Mouse (Mus musculus) intestine, embryonic 15.5 days (tissue): ENCODE measurements around the gene Rara. TPM values are rescaled to one million over a fixed set of nuclear protein-coding genes. Genes with fewer than 3 reads are reported as not detected.

ENCODE experiments used
- ATAC-seq: fragments of 200-750 bp; cut with Nextera tagmentation; 2 replicates; pipeline ENCODE4 v1.8.0; 2017; ENCODE audit warnings: moderate TSS enrichment, moderate library complexity
- H3K27ac ChIP-seq: fragments of 300-500 bp; sonication (generic); 2 replicates; pipeline ENCODE4 v1.5.1; 2015; ENCODE audit warnings: mild to moderate bottlenecking, inconsistent platforms
- H3K27me3 ChIP-seq: fragments of 300-500 bp; sonication (generic); replicated peaks from 2 replicates; pipeline ENCODE4 v1.6.1; 2015; ENCODE audit warnings: inconsistent platforms
- H3K36me3 ChIP-seq: fragments of 300-500 bp; sonication (generic); 2 replicates; pipeline ENCODE4 v1.6.1; 2015; ENCODE audit warnings: inconsistent platforms
- H3K4me1 ChIP-seq: fragments of 300-500 bp; sonication (generic); replicated peaks from 2 replicates; pipeline ENCODE4 v1.6.1; 2015; ENCODE audit warnings: inconsistent platforms
- H3K4me2 ChIP-seq: fragments of 300-500 bp; sonication (generic); replicated peaks from 2 replicates; pipeline ENCODE4 v1.6.1; 2015; ENCODE audit warnings: mild to moderate bottlenecking, inconsistent platforms
- H3K4me3 ChIP-seq: fragments of 300-500 bp; sonication (generic); replicated peaks from 2 replicates; pipeline ENCODE4 v1.5.1; 2015; ENCODE audit warnings: inconsistent platforms
- H3K9ac ChIP-seq: fragments of 300-500 bp; sonication (generic); 2 replicates; pipeline ENCODE4 v1.6.1; 2015; ENCODE audit warnings: inconsistent platforms
- H3K9me3 ChIP-seq: fragments of 300-500 bp; sonication (generic); 2 replicates; pipeline ENCODE4 v1.6.1; 2016; ENCODE audit warnings: inconsistent platforms
- WGBS: fragments of 180-500 bp; shearing (Covaris S2); methylation state at CpG from one replicate; pipeline ENCODE4 v1.1.7; 2015; 5-methylcytosine and 5-hydroxymethylcytosine counted together
- polyA plus RNA-seq: library from polyadenylated mRNA; unstranded; fragments of >200 nt; fragmentation: Nextera tagmentation; extraction: Ambion mirVana; gene quantifications from 2 replicates; pipeline ENCODE4 v1.2.1, GENCODE M21; 2015

The Rara gene
- polyA plus RNA-seq, 1 experiment from 2014 or later: 31.5 TPM

DNA sequence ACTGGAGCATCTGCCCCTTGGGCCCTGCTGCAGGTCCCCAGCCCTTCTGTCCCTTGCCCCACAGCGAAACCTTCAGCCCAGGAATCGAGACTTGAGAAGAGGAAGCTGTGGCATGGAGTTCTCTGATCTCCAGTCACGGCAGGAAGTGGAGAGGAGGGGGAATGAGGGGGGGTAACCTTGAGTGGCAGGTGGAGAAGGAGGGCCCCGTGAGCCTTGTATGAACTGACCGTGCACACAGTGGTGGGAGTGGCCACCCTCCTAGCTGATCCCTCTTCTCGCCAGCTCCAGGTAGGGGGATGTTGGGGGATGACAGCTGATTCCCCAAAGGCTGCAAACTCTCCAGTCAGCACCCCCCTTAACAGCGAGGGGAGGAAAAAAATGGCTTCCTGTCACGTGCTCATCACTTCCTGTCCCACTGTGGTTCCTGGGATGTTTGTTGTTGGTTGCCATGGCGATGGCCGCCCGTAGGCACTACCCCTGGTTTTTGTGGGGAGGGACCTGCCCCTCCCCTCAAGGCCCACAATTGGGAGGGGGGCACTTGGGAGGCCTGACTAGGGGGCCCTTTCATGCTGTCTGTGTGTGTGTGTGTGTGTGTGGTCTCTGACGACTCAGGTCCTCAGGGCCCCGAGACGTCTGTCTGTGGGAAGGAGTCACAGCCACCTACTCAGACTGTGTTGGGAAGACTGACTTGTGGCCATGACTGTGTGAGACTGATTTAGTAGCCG is 14.4 kb downstream of the Rara start:
- Histone ChIP-seq H3K4me2 (peak overlapping the region; percentile 78), H3K9ac (peak overlapping the region; percentile 45), H3K4me3 (peak overlapping the region; percentile 82), H3K27ac (peak overlapping the region; percentile 96), H3K27me3 (no peaks in the 10 kb centered on the region), H3K36me3 (no peaks in the 10 kb centered on the region), H3K9me3 (no peaks in the 10 kb centered on the region), H3K4me1 (peaks cover 80% of the 10 kb centered on the region)
- peak; percentile 32 for ATAC-seq
- WGBS: 9% methylated on average over 15 of the region's 15 CpGs

DNA sequence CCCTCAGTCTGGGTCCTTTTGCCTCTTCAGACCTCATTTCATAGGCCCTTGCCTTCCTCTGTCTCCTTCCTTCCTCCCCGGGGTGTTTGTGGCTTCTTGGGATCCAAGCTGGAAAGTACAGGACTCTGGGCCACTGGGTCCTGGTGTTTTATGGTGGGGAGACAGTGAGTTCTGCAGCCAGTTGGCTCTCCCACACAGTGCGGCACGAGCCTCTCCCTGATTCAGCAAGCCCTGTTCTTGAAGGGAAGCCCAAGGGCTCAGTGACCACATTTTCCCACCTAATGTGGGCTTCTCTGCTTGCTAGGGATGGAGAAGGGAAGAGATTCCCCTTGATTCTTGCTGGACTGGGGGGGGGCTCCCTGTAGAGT is 14.9 kb downstream of the Rara start:
- no peaks in the 10 kb centered on the region for H3K27me3 ChIP-seq
- H3K4me2 ChIP-seq: peak overlapping the region; percentile 78
- H3K9me3 ChIP-seq: no peaks in the 10 kb centered on the region
- WGBS: 37% methylated on average over 3 of the region's 3 CpGs
- peak overlapping the region; percentile 82; the same call in 1 of the 2 replicates for H3K4me3 ChIP-seq
- no peak for ATAC-seq
- no peaks in the 10 kb centered on the region for H3K36me3 ChIP-seq
- peak overlapping the region; percentile 96 for H3K27ac ChIP-seq
- 0 out of 2 replicates have a peak overlapping the region, but pooled peaks have one; percentile 24 for H3K9ac ChIP-seq
- H3K4me1 ChIP-seq: peaks cover 85% of the 10 kb centered on the region

DNA sequence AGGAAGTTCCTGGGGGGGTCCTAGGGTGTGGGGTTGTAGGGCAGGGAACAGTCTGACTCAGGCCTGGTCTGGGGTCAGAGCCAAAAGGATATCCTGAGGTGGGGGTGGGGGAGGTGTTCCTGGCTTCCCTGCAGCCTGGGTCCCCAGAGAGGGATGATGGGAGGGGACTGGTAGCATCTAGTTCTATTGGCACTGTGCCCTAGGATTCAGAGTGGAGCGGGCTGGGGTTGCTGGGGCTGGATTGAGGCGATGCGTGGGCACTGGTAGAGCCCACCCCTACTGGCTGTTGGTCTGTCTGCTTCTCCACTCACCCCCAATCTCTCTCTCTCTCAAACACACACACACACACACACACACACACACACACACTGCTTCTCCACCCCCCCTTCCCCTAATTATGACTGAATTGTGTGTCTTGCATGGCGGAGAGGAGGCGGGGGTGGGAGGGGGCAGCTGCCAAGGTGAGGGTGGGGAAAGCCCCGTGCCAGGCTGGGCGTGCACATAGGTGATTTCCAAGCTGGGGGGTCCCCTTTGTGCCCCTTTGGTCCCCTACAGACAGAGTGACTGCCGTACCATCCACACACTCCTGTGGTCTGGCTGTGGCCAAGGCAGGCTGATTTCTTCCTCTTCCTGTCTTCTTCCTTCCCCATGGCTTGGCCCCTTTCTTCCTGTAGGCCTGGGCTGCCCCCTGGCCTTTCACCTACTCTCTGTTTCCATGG is 15.5 kb downstream of the Rara start:
- Histone ChIP-seq H3K4me2 (peak overlapping the region; percentile 78), H3K4me3 (no peak overlapping the region), H3K9me3 (no peaks in the 10 kb centered on the region), H3K27me3 (no peaks in the 10 kb centered on the region), H3K36me3 (no peaks in the 10 kb centered on the region), H3K4me1 (peaks cover 89% of the 10 kb centered on the region), H3K27ac (peak overlapping the region; percentile 96), H3K9ac (peak overlapping the region; percentile 24; the same call in 1 of the 2 replicates)
- WGBS: 53% methylated on average over 8 of the region's 8 CpGs
- ATAC-seq: no peak

DNA sequence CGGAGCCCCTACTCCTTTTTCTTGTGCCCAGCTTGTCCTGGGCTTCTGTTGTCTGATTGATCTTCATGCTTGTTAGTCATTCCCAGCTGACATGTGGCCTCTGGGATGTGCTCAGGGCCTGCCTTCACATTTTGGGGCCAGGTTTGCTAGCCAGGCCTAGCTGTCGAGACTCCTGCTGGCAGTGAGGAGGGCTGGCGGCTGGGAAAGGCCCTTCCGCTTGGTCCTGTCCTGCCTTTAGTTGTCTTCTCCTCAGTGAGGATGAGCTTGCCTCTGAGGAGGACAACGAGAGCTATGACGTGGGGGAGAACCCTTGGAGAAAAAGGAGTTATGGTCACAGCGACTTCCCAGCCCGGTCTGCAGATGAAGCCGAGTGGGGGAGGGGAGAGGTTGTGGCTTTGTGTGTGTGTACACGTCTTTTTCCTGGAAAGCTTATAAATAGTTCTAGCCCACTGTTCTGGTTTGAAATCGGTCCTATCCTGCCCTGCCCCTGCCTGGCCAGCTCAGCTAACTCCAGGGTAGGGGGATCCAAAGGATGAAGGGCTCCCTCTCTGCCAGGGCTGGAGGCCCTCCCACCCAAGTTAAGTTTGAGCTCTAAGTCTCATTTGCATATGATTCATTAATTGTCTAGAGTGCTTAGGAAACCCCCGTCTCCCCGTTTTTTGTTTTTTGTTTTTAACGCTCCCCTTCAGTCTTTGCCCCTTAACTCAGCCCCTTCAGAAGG is 16.3 kb downstream of the Rara start:
- ATAC-seq: no peak
- no peak overlapping the region for H3K4me3 ChIP-seq
- H3K4me2 ChIP-seq: peak overlapping the region; percentile 78
- H3K9ac ChIP-seq: no peak overlapping the region; the same call in 1 of the 2 replicates
- no peaks in the 10 kb centered on the region for H3K36me3 ChIP-seq
- peaks cover 85% of the 10 kb centered on the region for H3K4me1 ChIP-seq
- H3K27ac ChIP-seq: peak overlapping the region; percentile 96
- 37% methylated on average over 14 of the region's 14 CpGs for WGBS
- H3K27me3 ChIP-seq: no peaks in the 10 kb centered on the region
- H3K9me3 ChIP-seq: no peaks in the 10 kb centered on the region

DNA sequence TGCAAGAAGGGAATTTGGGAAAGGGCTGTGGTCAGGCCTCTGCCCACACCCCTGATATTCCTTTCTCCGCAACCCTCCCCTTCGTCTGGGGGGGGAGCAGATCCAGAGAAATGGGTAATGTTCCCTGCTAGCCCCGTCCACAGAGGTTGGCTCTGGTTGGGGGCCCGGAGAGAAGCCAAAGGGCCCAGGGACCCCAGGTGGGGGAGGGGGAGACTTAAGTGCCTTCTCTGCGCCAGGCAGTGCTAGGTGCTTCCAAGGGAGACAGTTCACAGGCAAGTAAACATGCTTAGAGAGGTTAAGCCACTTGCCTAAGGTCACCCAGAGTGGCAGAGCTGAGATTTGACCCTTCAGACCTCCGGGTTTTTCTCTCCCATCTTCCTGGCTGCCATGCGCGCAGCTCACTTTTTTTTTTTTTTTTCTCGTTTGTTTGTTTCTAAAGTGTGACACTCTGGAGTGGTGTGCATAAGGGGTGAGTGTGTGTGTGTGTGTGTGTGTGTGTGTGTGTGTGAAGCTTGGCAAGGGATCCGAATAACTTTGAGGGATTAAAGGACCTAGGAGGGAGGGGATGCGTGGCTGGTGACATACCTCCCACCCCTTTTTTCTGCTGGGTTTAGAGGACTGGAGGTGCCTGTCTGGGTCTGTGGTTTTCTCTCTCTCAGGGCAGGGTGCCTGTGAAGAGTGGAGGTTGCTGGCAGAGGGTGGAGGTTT is 17.4 kb downstream of the Rara start:
- Histone ChIP-seq H3K36me3 (no peaks in the 10 kb centered on the region; the same call in 1 of the 2 replicates), H3K27ac (no peak overlapping the region), H3K9ac (no peak overlapping the region), H3K27me3 (no peaks in the 10 kb centered on the region), H3K9me3 (no peaks in the 10 kb centered on the region), H3K4me1 (peaks cover 82% of the 10 kb centered on the region), H3K4me3 (no peak overlapping the region), H3K4me2 (peak overlapping the region; percentile 78; the same call in 1 of the 2 replicates)
- ATAC-seq: no peak
- WGBS: 32% methylated on average over 11 of the region's 11 CpGs

DNA sequence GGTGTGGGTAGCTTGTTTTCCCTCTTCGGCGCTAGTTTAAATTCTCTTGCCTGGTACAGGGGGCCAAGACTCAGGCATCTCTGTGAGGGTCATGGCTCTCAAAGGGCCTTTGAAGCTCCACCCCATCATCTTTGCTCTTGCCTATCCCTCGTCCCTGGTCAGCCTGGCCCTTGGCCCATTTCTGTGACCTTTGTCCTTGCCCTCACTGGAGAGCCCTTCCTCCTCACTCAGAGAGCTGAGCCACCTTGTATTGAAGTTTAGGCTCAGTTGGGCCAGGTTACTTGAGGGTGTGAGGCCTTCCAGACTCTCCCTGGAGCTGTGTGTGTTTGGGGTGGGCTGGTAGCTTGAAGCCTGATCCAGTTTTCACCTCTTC is 18.0 kb downstream of the Rara start:
- Histone ChIP-seq H3K9me3 (no peaks in the 10 kb centered on the region), H3K9ac (no peak overlapping the region), H3K36me3 (peaks cover 4% of the 10 kb centered on the region; the same call in 1 of the 2 replicates), H3K4me1 (peaks cover 82% of the 10 kb centered on the region), H3K27me3 (no peaks in the 10 kb centered on the region), H3K4me2 (no peak overlapping the region), H3K4me3 (no peak overlapping the region), H3K27ac (no peak overlapping the region)
- no peak for ATAC-seq
- 55% methylated on average over 3 of the region's 3 CpGs for WGBS

DNA sequence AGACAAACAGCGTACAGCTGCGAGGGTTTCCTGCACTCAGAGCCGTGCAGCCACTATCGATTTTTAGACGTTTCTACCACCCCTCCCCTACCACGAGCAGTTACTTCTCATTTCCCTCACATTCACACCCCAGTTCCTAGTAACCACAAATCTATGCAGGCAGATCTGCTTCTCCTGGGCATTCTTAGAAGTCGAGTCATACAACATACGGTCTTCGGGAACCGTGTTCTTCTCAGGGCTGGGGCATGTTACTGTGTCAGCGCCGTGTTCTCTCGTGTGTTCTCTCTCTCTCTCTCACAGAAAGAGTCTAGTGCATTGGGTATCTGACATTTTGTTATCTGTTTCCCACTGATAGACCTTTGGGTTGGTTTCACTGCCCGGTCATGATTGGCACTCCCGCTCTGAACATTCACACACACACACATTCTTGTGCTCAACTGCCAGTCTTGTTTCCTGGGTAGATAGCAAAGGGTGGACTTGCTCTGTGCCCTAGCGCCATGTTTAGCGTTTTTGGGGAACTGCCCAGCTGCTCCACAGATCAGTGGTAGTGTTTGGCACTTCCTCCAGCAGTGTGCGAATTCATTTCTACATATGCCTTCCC is 20.5 kb downstream of the Rara start:
- H3K27ac ChIP-seq: no peak overlapping the region
- WGBS: 54% methylated on average over 18 of the region's 18 CpGs
- no peaks in the 10 kb centered on the region for H3K27me3 ChIP-seq
- no peak overlapping the region for H3K9ac ChIP-seq
- ATAC-seq: no peak
- no peak overlapping the region for H3K4me2 ChIP-seq
- H3K4me3 ChIP-seq: no peak overlapping the region
- H3K9me3 ChIP-seq: no peaks in the 10 kb centered on the region
- peaks cover 76% of the 10 kb centered on the region for H3K4me1 ChIP-seq
- H3K36me3 ChIP-seq: peaks cover 4% of the 10 kb centered on the region; the same call in 1 of the 2 replicates

DNA sequence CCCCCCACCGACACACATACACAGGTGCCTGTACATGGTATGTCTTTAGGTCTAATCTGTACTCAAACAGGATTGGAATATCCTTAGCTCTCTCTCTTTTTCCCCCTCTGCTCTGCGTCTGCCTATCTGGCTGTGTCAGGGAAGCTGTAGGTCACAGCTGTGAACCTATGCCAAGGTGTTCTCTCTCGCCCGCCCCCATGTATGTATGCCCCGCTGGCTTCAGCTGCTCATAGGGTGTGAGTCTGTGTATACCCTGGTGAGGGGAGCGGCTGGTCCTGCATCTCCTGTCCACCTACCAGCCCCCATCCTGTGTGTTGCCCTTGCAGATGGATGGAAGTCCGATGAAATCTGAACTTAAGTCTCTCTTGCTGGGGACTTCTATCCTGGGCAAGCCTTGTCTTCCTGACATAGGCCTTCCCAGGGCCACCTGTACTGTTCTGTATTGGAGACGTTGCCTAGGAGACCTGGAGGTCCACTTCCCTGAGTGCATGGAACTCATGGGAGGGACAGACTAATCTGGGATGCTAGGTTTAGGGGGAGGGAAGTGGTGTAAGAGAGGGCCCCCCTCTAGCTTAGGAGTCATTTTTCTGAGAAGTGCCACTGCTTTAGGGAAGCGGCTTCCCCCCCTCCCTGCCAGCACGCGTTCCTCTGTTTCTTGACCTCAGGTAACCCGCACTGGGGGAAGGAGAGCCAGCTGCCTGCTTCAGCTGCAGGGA is 21.8 kb downstream of the Rara start:
- H3K4me2 ChIP-seq: no peak overlapping the region
- no peak overlapping the region for H3K4me3 ChIP-seq
- no peak for ATAC-seq
- H3K9ac ChIP-seq: no peak overlapping the region
- H3K27ac ChIP-seq: no peak overlapping the region
- 75% methylated on average over 12 of the region's 12 CpGs for WGBS
- no peaks in the 10 kb centered on the region for H3K9me3 ChIP-seq
- H3K27me3 ChIP-seq: no peaks in the 10 kb centered on the region
- peaks cover 75% of the 10 kb centered on the region for H3K4me1 ChIP-seq
- H3K36me3 ChIP-seq: peaks cover 4% of the 10 kb centered on the region; the same call in 1 of the 2 replicates

DNA sequence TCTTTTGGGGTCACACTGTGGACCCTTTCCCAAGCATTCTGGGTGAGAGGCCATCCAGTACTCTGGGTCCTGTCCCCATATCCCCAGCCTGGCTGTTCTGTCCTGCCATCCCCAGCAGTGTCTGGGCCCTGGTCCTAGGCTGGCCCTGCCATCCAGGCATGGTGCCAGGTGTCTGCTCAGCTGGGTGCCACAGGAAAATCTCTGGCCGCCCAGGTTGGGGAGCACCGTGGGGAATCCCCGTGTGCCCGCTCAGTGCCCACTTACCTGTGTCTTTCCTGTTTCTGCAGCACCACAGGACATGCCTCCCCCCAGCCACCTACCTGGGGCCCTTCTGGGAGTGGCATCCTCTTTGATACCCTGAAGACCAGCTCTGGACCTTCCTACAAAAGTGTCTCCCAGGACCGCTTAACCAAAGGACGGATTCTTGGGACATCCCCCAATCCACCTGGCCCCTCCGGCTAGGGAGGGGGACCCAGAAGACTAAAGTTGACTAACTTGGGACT is 22.4 kb downstream of the Rara start:
- Histone ChIP-seq H3K27ac (peak overlapping the region; percentile 70; the same call in 1 of the 2 replicates), H3K4me1 (peaks cover 75% of the 10 kb centered on the region), H3K36me3 (peaks cover 4% of the 10 kb centered on the region; the same call in 1 of the 2 replicates), H3K9ac (no peak overlapping the region), H3K4me3 (no peak overlapping the region), H3K9me3 (no peaks in the 10 kb centered on the region), H3K4me2 (no peak overlapping the region), H3K27me3 (no peaks in the 10 kb centered on the region)
- WGBS: 87% methylated on average over 7 of the region's 7 CpGs
- no peak for ATAC-seq

DNA sequence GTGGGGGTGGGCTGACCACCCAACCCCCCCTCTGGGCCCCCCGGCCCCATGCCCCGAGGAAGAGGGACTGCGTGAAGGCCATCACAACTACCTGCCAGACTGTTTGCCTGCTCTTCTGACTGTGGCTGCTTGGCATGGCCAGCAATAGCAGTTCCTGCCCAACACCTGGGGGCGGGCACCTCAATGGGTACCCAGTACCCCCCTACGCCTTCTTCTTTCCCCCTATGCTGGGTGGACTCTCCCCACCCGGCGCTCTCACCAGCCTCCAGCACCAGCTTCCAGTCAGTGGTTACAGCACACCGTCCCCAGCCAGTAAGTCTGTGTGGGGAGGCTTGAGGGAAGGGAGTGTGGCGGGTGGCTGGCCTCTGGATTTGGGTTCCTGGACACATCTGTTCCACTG is 22.9 kb downstream of the Rara start:
- Histone ChIP-seq H3K9ac (no peak overlapping the region), H3K27ac (peak overlapping the region; percentile 70), H3K4me1 (peaks cover 74% of the 10 kb centered on the region), H3K4me3 (no peak overlapping the region), H3K9me3 (no peaks in the 10 kb centered on the region), H3K36me3 (peaks cover 4% of the 10 kb centered on the region; the same call in 1 of the 2 replicates), H3K27me3 (no peaks in the 10 kb centered on the region), H3K4me2 (no peak overlapping the region)
- ATAC-seq: no peak
- 87% methylated on average over 9 of the region's 9 CpGs for WGBS
